Mouse (Mus musculus): ENCODE measurements around the gene Gm26602. TPM values are rescaled to one million over a fixed set of nuclear protein-coding genes. Genes with fewer than 3 reads are reported as not detected.

Gm26602 gene
- total RNA-seq, 2 experiments from 2014 or later, result not detected

GRCm38 (mm10) chr10:79916808-79917531 is 6.3 kb downstream of the Gm26602 start, which contains the start of gene Kiss1r:
Gene Kiss1r (plus strand): TSS chr10:79916971.
- DNase-seq (ENCODE audit: low spot score in 2 of 2), result peak; percentile 85 to 88

- DNase-seq (ENCODE audit: low spot score in 2 of 2), result no peak
Observed at GRCm38 (mm10) chr10:79917532-79918100, 7.0 kb downstream of the Gm26602 start.

- DNase-seq (ENCODE audit: low spot score in 2 of 2), result no peak
Observed at GRCm38 (mm10) chr10:79918231-79919078, 7.8 kb downstream of the Gm26602 start.

- DNase-seq (ENCODE audit: low spot score in 2 of 2), result no peak
Observed at GRCm38 (mm10) chr10:79919251-79919849, 8.7 kb downstream of the Gm26602 start.

GRCm38 (mm10) chr10:79920056-79920890 is 9.6 kb downstream of the Gm26602 start:
- DNase-seq (ENCODE audit: low spot score in 2 of 2), result no peak

GRCm38 (mm10) chr10:79920958-79921535 is 10.4 kb downstream of the Gm26602 start, which contains the start of gene R3hdm4:
Gene R3hdm4 (minus strand): TSS chr10:79921208.
- no peak for DNase-seq (ENCODE audit: low spot score in 2 of 2)

- DNase-seq (ENCODE audit: low spot score in 2 of 2), result no peak
Observed at GRCm38 (mm10) chr10:79921572-79921971, 10.9 kb downstream of the Gm26602 start.

GRCm38 (mm10) chr10:79924998-79925784 is 14.5 kb downstream of the Gm26602 start:
- DNase-seq (ENCODE audit: low spot score in 2 of 2), result peak; percentile 98

GRCm38 (mm10) chr10:79925785-79926490 is 15.3 kb downstream of the Gm26602 start:
- no peak for DNase-seq (ENCODE audit: low spot score in 2 of 2)

- DNase-seq (ENCODE audit: low spot score in 2 of 2), result peak; percentile 84 to 89
Observed at GRCm38 (mm10) chr10:79926491-79927323, 16.1 kb downstream of the Gm26602 start, which contains the start of gene Arid3a. Gene Arid3a (plus strand): TSS chr10:79927043.

- peak; percentile 55 to 66 for DNase-seq (ENCODE audit: low spot score in 2 of 2)
Observed at GRCm38 (mm10) chr10:79927324-79928029, 16.8 kb downstream of the Gm26602 start.

GRCm38 (mm10) chr10:79928030-79928694 is 17.5 kb downstream of the Gm26602 start:
- no peak for DNase-seq (ENCODE audit: low spot score in 2 of 2)

GRCm38 (mm10) chr10:79928907-79929701 is 18.4 kb downstream of the Gm26602 start:
- DNase-seq (ENCODE audit: low spot score in 2 of 2), result no peak

- no peak for DNase-seq (ENCODE audit: low spot score in 2 of 2)
Observed at GRCm38 (mm10) chr10:79929967-79930825, 19.5 kb downstream of the Gm26602 start.

- no peak for DNase-seq (ENCODE audit: low spot score in 2 of 2)
Observed at GRCm38 (mm10) chr10:79930826-79931186, 20.1 kb downstream of the Gm26602 start.

Data from layer of hippocampus, postnatal 10 days (tissue).